Mouse (Mus musculus): ENCODE measurements around the gene Lhfp. TPM values are rescaled to one million over a fixed set of nuclear protein-coding genes. Genes with fewer than 3 reads are reported as not detected.

Lhfp gene
- polyA plus RNA-seq (2016; fragmentation: Nextera tagmentation; extraction: Ambion mirVana) = 20.6 and 26.1 TPM in 2 replicates

GRCm38 (mm10) chr3:53041411-53042239 lies at the start of gene Lhfp:
Gene Lhfp, plus strand, starts transcription at chr3:53041528.
- Histone ChIP-seq H3K36me3 (replicated peaks) (peaks cover 3% of the 10 kb centered on the region), H3K4me3 (peak within 1 kb of the TSS; percentile 81), H3K27ac (replicated peaks) (peak within 1 kb of the TSS; percentile 86), H3K9me3 (no peaks in the 10 kb centered on the region), H3K27me3 (replicated peaks; ENCODE audit: low read depth, poor library complexity, severe bottlenecking) (peaks cover 43% of the 10 kb centered on the region), H3K4me1 (peaks cover 36% of the 10 kb centered on the region)
- under 1% methylated on average over 58 of the region's 58 CpGs for whole genome bisulfite sequencing
- peak; percentile 84 for DNase-seq (ENCODE audit: low spot score)

GRCm38 (mm10) chr3:52993296-52993695 lies 48.0 kb upstream of the Lhfp start:
- H3K4me3 ChIP-seq = no peak overlapping the region
- H3K27me3 ChIP-seq (replicated peaks; ENCODE audit: low read depth, poor library complexity, severe bottlenecking) = no peaks in the 10 kb centered on the region
- peaks cover 80% of the 10 kb centered on the region for H3K36me3 ChIP-seq (replicated peaks)
- peak; percentile 4 for DNase-seq (ENCODE audit: low spot score)
- H3K9me3 ChIP-seq = no peaks in the 10 kb centered on the region
- H3K27ac ChIP-seq (replicated peaks) = no peak overlapping the region
- 87% methylated on average over 10 of the region's 10 CpGs for WGBS
- no peaks in the 10 kb centered on the region for H3K4me1 ChIP-seq

GRCm38 (mm10) chr3:52994666-52995065 lies 46.7 kb upstream of the Lhfp start:
- peak; percentile 10 for DNase-seq (ENCODE audit: low spot score)
- 73% methylated on average over 5 of the region's 5 CpGs for WGBS
- no peak overlapping the region for H3K27ac ChIP-seq (replicated peaks)
- no peaks in the 10 kb centered on the region for H3K4me1 ChIP-seq
- peaks cover 78% of the 10 kb centered on the region for H3K36me3 ChIP-seq (replicated peaks)
- no peak overlapping the region for H3K4me3 ChIP-seq
- no peaks in the 10 kb centered on the region for H3K9me3 ChIP-seq
- no peaks in the 10 kb centered on the region for H3K27me3 ChIP-seq (replicated peaks; ENCODE audit: low read depth, poor library complexity, severe bottlenecking)

- no peaks in the 10 kb centered on the region for H3K27me3 ChIP-seq (replicated peaks; ENCODE audit: low read depth, poor library complexity, severe bottlenecking)
- H3K9me3 ChIP-seq = no peaks in the 10 kb centered on the region
- 94% methylated on average over 5 of the region's 5 CpGs for WGBS
- H3K4me3 ChIP-seq = no peak overlapping the region
- H3K36me3 ChIP-seq (replicated peaks) = peaks cover 82% of the 10 kb centered on the region
- no peak for DNase-seq (ENCODE audit: low spot score)
- H3K4me1 ChIP-seq = no peaks in the 10 kb centered on the region
- H3K27ac ChIP-seq (replicated peaks) = no peak overlapping the region
These were observed 44.7 kb upstream of the Lhfp start for GRCm38 (mm10) chr3:52996635-52997034.

GRCm38 (mm10) chr3:52997381-52997780 lies 43.9 kb upstream of the Lhfp start:
- Histone ChIP-seq H3K4me3 (no peak overlapping the region), H3K27ac (replicated peaks) (no peak overlapping the region), H3K27me3 (replicated peaks; ENCODE audit: low read depth, poor library complexity, severe bottlenecking) (no peaks in the 10 kb centered on the region), H3K9me3 (no peaks in the 10 kb centered on the region), H3K4me1 (no peaks in the 10 kb centered on the region), H3K36me3 (replicated peaks) (peaks cover 85% of the 10 kb centered on the region)
- DNase-seq (ENCODE audit: low spot score) = no peak
- 76% methylated on average over 1 of the region's 1 CpGs for WGBS

GRCm38 (mm10) chr3:52999016-52999744 lies 42.1 kb upstream of the Lhfp start:
- no peak for DNase-seq (ENCODE audit: low spot score)
- Histone ChIP-seq H3K4me3 (no peak overlapping the region), H3K36me3 (replicated peaks) (peaks cover 73% of the 10 kb centered on the region), H3K4me1 (no peaks in the 10 kb centered on the region), H3K9me3 (no peaks in the 10 kb centered on the region), H3K27me3 (replicated peaks; ENCODE audit: low read depth, poor library complexity, severe bottlenecking) (no peaks in the 10 kb centered on the region), H3K27ac (replicated peaks) (no peak overlapping the region)
- 79% methylated on average over 15 of the region's 15 CpGs for WGBS

- Histone ChIP-seq H3K4me3 (no peak overlapping the region), H3K9me3 (no peaks in the 10 kb centered on the region), H3K4me1 (no peaks in the 10 kb centered on the region), H3K36me3 (replicated peaks) (peaks cover 72% of the 10 kb centered on the region), H3K27me3 (replicated peaks; ENCODE audit: low read depth, poor library complexity, severe bottlenecking) (no peaks in the 10 kb centered on the region), H3K27ac (replicated peaks) (no peak overlapping the region)
- DNase-seq (ENCODE audit: low spot score) = no peak
- 90% methylated on average over 3 of the region's 3 CpGs for whole genome bisulfite sequencing
These were observed 41.3 kb upstream of the Lhfp start for GRCm38 (mm10) chr3:52999996-53000395.

GRCm38 (mm10) chr3:53002076-53002475 lies 39.3 kb upstream of the Lhfp start:
- Histone ChIP-seq H3K36me3 (replicated peaks) (peaks cover 72% of the 10 kb centered on the region), H3K27me3 (replicated peaks; ENCODE audit: low read depth, poor library complexity, severe bottlenecking) (no peaks in the 10 kb centered on the region), H3K4me3 (no peak overlapping the region), H3K9me3 (no peaks in the 10 kb centered on the region), H3K27ac (replicated peaks) (no peak overlapping the region), H3K4me1 (no peaks in the 10 kb centered on the region)
- WGBS = 67% methylated on average over 6 of the region's 6 CpGs
- no peak for DNase-seq (ENCODE audit: low spot score)

GRCm38 (mm10) chr3:53004406-53005114 lies 36.8 kb upstream of the Lhfp start:
- Histone ChIP-seq H3K36me3 (replicated peaks) (peaks cover 76% of the 10 kb centered on the region), H3K4me1 (no peaks in the 10 kb centered on the region), H3K4me3 (no peak overlapping the region), H3K27me3 (replicated peaks; ENCODE audit: low read depth, poor library complexity, severe bottlenecking) (no peaks in the 10 kb centered on the region), H3K9me3 (no peaks in the 10 kb centered on the region), H3K27ac (replicated peaks) (no peak overlapping the region)
- WGBS = 72% methylated on average over 2 of the region's 2 CpGs
- no peak for DNase-seq (ENCODE audit: low spot score)

- Histone ChIP-seq H3K4me1 (no peaks in the 10 kb centered on the region), H3K27ac (replicated peaks) (no peak overlapping the region), H3K9me3 (no peaks in the 10 kb centered on the region), H3K36me3 (replicated peaks) (peaks cover 70% of the 10 kb centered on the region), H3K4me3 (no peak overlapping the region), H3K27me3 (replicated peaks; ENCODE audit: low read depth, poor library complexity, severe bottlenecking) (no peaks in the 10 kb centered on the region)
- no peak for DNase-seq (ENCODE audit: low spot score)
- WGBS = 92% methylated on average over 8 of the region's 8 CpGs
These were observed 33.9 kb upstream of the Lhfp start for GRCm38 (mm10) chr3:53007411-53007810.

GRCm38 (mm10) chr3:53016436-53017340 lies 24.6 kb upstream of the Lhfp start, which contains the start of gene Cog6:
Gene Cog6, minus strand, starts transcription at chr3:53017237.
- Histone ChIP-seq H3K4me1 (peaks cover 10% of the 10 kb centered on the region), H3K9me3 (no peaks in the 10 kb centered on the region), H3K4me3 (peak within 1 kb of the TSS; percentile 85), H3K27me3 (replicated peaks; ENCODE audit: low read depth, poor library complexity, severe bottlenecking) (no peaks in the 10 kb centered on the region), H3K27ac (replicated peaks) (peak within 1 kb of the TSS; percentile 87), H3K36me3 (replicated peaks) (peaks cover 25% of the 10 kb centered on the region)
- WGBS = 7% methylated on average over 53 of the region's 53 CpGs
- peak; percentile 89 for DNase-seq (ENCODE audit: low spot score)

Data from embryonic facial prominence, embryonic 10.5 days (tissue).